Mouse (Mus musculus) heart, adult 2 months (tissue): Measurements from ENCODE around the gene Ccdc148.

Experiments
- CTCF ChIP-seq: fragments of 200-600 bp; IDR thresholded peaks from 2 replicates; pipeline ENCODE4 v1.8.1; 2022; ENCODE audit warnings: antibody characterized with exemption, mild to moderate bottlenecking, moderate library complexity
- EP300 ChIP-seq: fragments of 200-500 bp; IDR thresholded peaks from 2 replicates; pipeline ENCODE4 v1.6.1; 2011; ENCODE audit warnings: low read depth, low read length, control low read depth; ENCODE audit not compliant: insufficient read depth
- POLR2A ChIP-seq: fragments of 200-500 bp; IDR thresholded peaks from 2 replicates; pipeline ENCODE4 v1.6.1; 2011; ENCODE audit warnings: mild to moderate bottlenecking, low read depth, low read length, control low read depth; ENCODE audit not compliant: insufficient read depth

GRCm38 (mm10) chr2:58906814-58907516 lies 253.5 kb downstream of the Ccdc148 start:
- no peak for TF ChIP-seq POLR2A
- TF ChIP-seq CTCF: no peak
- TF ChIP-seq EP300: no peak
